Mouse (Mus musculus): ENCODE data around the gene H2-Ke6.

H2-Ke6 gene

DNA sequence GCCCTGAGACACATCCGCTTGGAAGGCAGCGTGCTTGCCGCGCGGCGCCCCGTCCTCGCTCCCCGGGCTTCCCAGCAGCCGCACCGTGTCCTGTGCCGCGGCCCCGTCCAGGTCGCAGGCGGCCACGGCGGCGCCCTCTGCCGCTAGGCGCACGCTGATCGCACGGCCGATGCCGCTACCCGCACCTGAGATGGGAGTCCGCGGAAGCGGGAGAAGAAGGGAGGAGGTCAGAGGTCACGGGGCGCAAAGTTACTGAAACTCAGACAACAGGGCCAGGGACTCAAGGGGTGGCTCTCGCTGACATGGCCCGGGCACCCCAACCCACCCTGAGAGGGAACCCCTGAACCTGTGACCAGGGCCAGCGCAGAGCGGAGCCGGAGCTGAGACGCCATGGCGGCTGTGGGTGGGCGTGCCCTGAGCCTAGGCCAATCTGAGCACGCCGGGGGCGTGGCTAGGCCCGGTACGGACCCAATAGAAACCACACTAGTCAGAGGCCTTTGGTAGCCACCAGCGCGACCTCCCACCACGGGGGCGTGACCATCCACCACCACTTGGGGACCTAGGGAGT is at the start of gene H2-Ke6:
Gene H2-Ke6, minus strand, starts transcription at position 405 of the 568 bp plus-strand sequence.
- DNase-seq (ENCODE audit: low read depth, low spot score): peak; percentile 95

DNA sequence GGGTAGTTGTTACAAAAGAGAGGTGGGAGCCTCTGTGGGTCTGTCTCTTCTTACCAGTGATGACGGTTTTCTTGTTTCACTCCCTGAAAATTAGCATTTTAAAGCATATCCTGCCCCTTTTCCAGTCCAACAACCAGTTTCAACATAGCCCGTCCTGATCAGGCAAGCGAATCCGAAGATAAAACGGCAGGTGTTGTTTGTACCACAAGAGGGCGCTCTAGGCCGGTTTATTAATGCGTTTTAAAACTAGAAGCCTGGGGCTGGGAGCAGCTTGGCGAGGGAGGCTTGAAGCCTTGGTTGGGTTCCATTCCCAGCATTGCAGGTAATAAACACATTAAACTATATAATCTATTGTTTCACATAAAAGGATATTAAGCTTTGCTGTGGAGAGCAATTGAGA is 49.7 kb upstream of the H2-Ke6 start:
- DNase-seq (ENCODE audit: low read depth, low spot score): peak; percentile 82

GRCm38 (mm10) chr17:34075271-34075670 is 47.4 kb upstream of the H2-Ke6 start:
- peak; percentile 79 for DNase-seq (ENCODE audit: low read depth, low spot score)

DNA sequence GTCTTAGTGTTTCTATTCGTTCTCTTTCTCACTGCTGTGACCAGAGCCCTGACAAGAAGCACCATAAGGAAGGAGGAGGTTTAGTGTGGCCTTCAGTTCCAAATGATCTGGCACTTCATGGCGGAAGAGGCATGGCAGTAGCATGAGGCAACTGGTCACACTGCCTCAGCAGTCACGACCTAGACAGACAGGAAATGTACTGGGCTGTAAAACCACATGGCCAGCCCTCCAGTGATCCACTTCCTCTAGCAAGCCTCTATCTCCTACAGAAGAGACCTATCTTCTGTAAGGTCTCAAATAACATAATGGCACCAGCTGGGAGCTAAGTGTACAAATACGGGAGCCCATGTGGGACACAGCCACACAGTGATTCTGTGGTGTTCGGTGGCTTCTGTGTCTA is 44.2 kb upstream of the H2-Ke6 start:
- no peak for DNase-seq (ENCODE audit: low read depth, low spot score)

GRCm38 (mm10) chr17:34068864-34069263 is 41.0 kb upstream of the H2-Ke6 start:
- DNase-seq (ENCODE audit: low read depth, low spot score): no peak

DNA sequence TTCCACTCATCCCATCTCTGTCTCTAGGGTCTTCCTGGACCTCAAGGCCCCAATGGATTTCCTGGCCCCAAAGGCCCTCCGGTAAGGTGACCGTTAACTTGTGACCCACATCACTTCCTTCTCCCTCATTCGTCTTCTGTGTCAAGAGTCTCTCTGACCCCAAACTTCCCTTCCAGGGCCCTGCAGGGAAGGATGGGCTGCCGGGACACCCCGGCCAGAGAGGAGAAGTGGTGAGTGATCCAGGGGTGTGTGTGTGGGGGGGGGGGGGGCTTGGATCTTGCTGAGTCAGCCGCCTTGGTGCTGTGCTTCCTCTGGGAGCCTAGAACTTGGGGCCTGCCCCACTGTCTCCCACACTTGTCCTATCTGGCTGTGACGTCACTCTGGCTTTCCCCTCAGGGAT is 29.4 kb upstream of the H2-Ke6 start:
- DNase-seq (ENCODE audit: low read depth, low spot score): no peak

DNA sequence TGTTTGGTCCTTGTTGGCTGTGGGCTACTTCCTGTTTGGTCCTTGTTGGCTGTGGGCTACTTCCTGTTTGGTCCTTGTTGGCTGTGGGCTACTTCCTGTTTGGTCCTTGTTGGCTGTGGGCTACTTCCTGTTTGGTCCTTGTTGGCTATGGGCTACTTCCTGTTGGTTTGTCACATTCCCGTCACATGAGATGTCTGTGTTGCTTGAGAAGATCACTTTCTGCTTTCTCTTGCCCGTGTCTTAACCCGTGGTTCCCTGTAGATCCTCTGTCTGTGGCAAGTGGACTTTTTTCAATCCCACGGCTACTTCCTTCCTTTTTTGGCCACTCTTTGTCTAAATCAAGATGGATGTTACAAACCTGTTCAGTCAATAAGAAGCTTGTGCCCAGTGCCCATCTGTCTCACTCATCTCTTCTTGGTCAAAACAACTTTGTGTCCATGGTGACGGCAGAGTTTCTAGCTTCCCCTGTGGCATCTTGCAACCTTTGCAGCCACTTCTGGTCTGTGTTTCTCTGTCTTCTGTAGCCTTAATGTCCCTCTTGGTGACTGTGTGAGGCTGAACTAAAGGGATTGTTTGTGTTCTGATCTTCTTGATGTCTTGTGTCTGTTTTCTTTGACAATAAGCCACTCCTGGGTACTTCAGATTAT is 19.7 kb upstream of the H2-Ke6 start:
- peak; percentile 21 for DNase-seq (ENCODE audit: low read depth, low spot score)

- DNase-seq (ENCODE audit: low read depth, low spot score): no peak
Observed at GRCm38 (mm10) chr17:34045941-34046340, 18.1 kb upstream of the H2-Ke6 start.

DNA sequence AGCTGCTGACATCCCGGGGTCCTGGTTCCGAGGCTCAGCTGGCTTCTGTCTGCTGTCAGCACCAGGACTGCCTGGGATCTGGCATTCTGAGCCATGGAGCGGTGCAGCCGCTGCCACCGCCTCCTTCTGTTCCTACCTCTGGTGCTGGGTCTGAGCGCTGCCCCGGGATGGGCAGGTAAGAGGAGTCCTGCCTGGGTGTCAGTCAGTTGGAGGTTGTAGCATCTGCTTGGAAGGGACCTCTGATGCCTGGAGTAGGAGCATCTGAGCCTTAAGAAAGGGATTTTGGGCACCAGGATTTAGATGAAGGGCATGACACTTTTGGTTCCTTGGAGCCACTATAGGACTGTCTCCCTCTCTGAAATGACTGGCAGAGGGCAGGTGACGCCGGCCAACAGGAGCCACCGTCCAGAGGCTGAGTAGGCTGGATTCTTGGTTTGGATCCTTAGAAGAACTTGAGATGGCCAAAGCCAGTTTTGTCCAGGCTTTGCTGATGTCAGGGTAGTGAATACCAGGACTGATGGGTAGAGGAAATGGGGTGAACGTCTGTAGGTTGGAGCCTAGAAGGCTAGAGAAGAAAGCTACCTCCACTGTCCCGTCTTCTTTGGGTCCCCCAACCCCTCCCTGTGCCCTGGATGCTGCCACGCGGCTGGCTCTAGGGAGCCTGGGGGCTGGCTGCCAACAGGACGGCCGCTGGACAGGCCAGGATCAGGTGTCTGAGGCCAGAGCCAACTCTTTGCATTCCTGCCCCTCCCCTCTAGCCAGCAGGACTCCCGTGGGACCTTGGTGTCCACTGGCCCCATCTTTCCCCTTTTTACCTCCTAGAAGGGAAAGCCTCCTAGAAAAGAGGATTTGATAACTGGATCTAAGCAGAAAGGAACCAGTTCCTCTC is 11.9 kb upstream of the H2-Ke6 start:
- DNase-seq (ENCODE audit: low read depth, low spot score): no peak

GRCm38 (mm10) chr17:34038878-34039561 is 11.2 kb upstream of the H2-Ke6 start, which contains the start of gene Col11a2:
Col11a2 (plus strand) TSS chr17:34039437.
- no peak for DNase-seq (ENCODE audit: low read depth, low spot score)

GRCm38 (mm10) chr17:34038440-34038839 is 10.6 kb upstream of the H2-Ke6 start:
- no peak for DNase-seq (ENCODE audit: low read depth, low spot score)

DNA sequence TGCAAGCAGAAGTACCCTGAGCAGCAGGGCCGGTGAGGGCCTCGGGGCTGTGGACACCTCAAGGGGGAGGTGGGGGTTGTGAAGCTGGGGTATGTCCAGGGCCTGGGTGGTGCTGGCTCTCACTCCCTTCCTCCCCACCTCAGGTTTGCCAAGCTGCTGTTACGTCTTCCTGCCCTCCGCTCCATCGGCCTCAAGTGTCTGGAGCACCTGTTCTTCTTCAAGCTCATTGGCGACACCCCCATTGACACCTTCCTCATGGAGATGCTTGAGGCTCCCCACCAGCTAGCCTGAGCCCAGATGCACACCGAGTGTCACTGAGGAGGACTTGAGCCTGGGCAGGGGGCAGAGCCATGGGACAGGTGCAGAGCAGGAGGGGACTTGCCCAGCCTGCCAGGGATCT is 9.4 kb upstream of the H2-Ke6 start:
- DNase-seq (ENCODE audit: low read depth, low spot score): no peak

GRCm38 (mm10) chr17:34036647-34037046 is 8.8 kb upstream of the H2-Ke6 start:
- no peak for DNase-seq (ENCODE audit: low read depth, low spot score)

DNA sequence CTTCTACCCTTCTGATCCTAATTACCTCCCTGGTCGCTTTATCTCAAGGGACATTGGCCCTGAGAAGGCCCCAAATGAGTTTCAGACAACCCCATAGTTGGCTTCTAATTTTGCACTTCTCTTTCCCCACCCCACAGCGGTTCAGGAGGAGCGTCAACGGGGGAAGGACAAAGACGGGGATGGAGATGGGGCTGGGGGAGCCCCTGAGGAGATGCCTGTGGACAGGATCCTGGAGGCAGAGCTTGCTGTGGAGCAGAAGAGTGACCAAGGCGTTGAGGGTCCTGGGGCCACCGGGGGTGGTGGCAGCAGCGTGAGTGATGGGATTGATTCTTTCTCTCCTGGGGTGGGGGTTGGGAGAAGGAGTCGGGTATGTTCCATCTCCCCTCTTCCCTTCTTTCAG is 7.7 kb upstream of the H2-Ke6 start:
- no peak for DNase-seq (ENCODE audit: low read depth, low spot score)

- peak; percentile 76 for DNase-seq (ENCODE audit: low read depth, low spot score)
Observed at GRCm38 (mm10) chr17:34034064-34034463, 6.2 kb upstream of the H2-Ke6 start.

GRCm38 (mm10) chr17:34033441-34033840 is 5.6 kb upstream of the H2-Ke6 start:
- DNase-seq (ENCODE audit: low read depth, low spot score): no peak

DNA sequence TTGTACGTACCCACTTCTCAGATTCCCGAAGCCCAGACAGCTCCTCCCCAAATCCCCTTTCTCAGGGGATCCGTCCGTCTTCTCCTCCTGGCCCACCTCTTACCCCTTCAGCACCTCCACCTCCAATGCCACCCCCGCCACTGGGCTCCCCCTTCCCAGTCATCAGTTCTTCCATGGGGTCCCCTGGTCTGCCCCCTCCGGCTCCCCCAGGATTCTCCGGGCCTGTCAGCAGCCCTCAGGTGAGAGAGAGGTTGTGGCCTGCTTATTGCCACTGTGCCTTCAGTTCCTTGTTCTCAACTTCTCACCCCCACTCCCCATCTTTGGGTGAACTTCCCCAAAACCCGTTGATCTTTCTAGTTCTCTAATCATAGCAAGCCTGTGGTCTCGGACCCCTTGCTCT is 4.9 kb upstream of the H2-Ke6 start:
- DNase-seq (ENCODE audit: low read depth, low spot score): peak; percentile 29

DNA sequence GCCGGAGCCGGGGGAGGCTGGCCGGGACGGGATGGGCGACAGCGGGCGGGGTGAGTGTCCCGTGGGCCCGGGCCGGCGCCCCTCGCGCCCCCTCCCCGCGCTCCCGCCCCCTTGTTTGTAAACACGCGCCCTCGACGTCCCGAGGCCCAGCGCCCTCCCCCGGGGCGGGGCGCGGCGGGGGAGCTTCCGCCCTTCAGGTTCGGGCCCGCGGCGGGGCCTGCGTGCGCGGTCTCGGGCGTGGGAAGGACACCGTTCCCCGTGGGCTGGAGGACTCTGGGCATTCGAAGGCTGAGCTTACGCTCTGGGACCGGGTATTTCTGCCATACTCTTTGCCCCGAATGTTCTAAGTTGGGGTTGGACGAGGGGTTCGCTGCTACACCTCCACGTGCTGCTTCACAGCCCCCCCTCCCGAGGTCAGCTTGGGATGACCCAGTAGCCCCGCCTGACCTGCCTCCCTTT is 4.3 kb upstream of the H2-Ke6 start:
- peak; percentile 87 for DNase-seq (ENCODE audit: low read depth, low spot score)

DNA sequence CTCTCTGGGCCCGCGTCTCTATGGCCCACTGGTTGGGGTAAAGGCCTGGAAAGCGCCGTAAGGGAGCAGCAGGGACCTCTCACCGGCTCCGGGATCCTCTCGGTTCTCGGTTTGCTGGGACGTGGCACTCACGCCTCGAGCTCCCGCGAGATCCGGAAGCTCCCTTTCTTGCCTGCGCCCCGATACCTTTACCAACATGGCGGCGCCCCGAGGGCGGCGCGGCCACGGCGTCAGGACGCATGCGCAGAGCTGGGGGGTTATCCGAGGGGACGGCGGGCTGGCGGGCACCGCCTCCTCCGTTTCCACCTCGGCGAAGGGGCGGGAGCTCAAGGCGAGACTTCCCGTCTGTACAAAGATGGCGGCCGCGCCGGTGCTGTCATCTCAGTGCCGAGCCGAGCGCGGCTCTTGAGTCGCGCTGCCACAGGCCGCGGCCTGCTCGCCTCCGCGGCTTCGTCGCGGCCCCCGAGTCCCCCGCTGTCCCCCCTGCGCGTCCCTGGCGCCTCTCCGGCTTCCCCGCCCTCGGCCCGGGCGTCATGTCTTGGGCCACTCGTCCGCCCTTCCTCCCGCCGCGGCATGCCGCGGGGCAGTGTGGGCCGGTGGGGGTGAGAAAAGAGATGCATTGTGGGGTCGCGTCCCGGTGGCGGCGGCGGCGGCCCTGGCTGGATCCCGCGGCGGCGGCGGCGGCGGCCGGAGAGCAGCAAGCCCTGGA is 3.8 kb upstream of the H2-Ke6 start, which contains the start of the genes Slc39a7 and Rxrb:
Gene Slc39a7, minus strand, starts transcription at position 218 of the 709 bp plus-strand sequence.
Gene Rxrb, plus strand, starts transcription at position 348 of the 709 bp plus-strand sequence.
- peak; percentile 100 for DNase-seq (ENCODE audit: low read depth, low spot score)

DNA sequence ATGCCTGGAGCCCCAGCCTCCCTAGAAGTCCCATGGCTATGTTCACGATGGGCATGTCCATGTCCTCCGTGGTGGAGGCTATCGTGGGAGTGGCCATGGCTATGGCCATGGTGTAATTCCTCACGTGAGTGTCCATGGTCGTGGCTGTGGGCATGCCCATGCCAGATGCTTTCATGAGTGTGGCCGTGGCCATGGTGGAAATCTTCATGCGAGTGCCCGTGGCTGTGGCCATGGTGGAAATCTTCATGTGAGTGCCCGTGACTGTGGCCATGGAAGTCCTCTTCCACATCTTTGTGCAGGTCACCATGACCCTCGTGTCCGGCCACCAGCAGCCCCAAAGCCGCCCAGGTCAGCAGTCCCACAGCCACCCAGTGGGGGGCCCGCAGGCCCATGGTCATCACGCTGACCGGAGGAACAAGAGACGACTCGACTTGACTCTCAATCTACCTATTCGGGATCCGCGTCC is 3.0 kb upstream of the H2-Ke6 start:
- no peak for DNase-seq (ENCODE audit: low read depth, low spot score)
